8 mouse cellular contexts compared by ENCODE assay signal in genomic region chr4:141870666-141871332, GRCm38 (mm10). TPM values are rescaled to one million over a fixed set of nuclear protein-coding genes. Genes with fewer than 3 reads are reported as not detected.
DNase-seq lines count a peak whose midpoint lies in the region; ATAC-seq and TF ChIP-seq lines count a peak whose summit lies in the region.

No protein-coding gene starts in this region.

- TF ChIP-seq POLR2A in brain, embryonic 14.5 days (IDR thresholded peaks at IDR 0.05; ENCODE audit: borderline replicate concordance, extremely low read depth, insufficient read depth, insufficient read length, poor library complexity, severe bottlenecking) = no peak
- 0 out of 2 replicates have a peak, but pooled peaks have one; percentile 21 for TF ChIP-seq POLR2A in cortical plate, adult 2 months (IDR thresholded peaks at IDR 0.05; ENCODE audit: extremely low read depth, insufficient read depth, low read length)

- H3K27ac ChIP-seq in kidney, embryonic 16.5 days (ENCODE audit: low read length) = no peak overlapping the region
- peak overlapping the region; percentile 39 for H3K27ac ChIP-seq in cortical plate, adult 2 months (ENCODE audit: insufficient read depth, low read length)

- no peak overlapping the region for H3K9ac ChIP-seq in kidney, embryonic 16.5 days (replicated peaks; ENCODE audit: low read length)

- H3K4me3 ChIP-seq in kidney, embryonic 16.5 days (ENCODE audit: low read length) = no peak overlapping the region
- peak overlapping the region; percentile 94; the same call in 1 of the 2 replicates for H3K4me3 ChIP-seq in cortical plate, adult 2 months (ENCODE audit: insufficient read depth, low read length)

- H3K4me2 ChIP-seq in kidney, embryonic 16.5 days (replicated peaks; ENCODE audit: low read depth, low read length) = no peak overlapping the region

- ATAC-seq in kidney, embryonic 16.5 days (ENCODE audit: low FRiP score, low TSS enrichment) = no peak

- 67% methylated on average over 11 of the region's 11 CpGs for WGBS in kidney, embryonic 16.5 days

- no peaks in the 10 kb centered on the region for H3K9me3 ChIP-seq in kidney, embryonic 16.5 days (ENCODE audit: low read length)

- H3K4me1 ChIP-seq in kidney, embryonic 16.5 days (ENCODE audit: insufficient read depth, low read length) = peaks cover 51% of the 10 kb centered on the region
- H3K4me1 ChIP-seq in cortical plate, adult 2 months (ENCODE audit: control insufficient read depth, insufficient read depth, low read length) = peaks cover 13% of the 10 kb centered on the region

- peak; percentile 77 for DNase-seq in kidney, adult 18-20 months
- peak; percentile 73 for DNase-seq in brain, embryonic 14.5 days (ENCODE audit: low read depth)
- peak; percentile 57 for DNase-seq in lung, postnatal 10 days
- no peak for DNase-seq in natural killer cell, adult 2 months (ENCODE audit: low spot score in 2 of 2)
- DNase-seq in retina, postnatal 1 day = no peak
- no peak for DNase-seq in right cerebral cortex, postnatal 4 days

- H3K27me3 ChIP-seq in kidney, embryonic 16.5 days (ENCODE audit: insufficient read depth, low read length) = no peaks in the 10 kb centered on the region

- no peak for TF ChIP-seq CTCF in brain, embryonic 14.5 days (IDR thresholded peaks at IDR 0.05; ENCODE audit: borderline replicate concordance, extremely low read depth, insufficient read depth, insufficient read length)
- no peak for TF ChIP-seq CTCF in cortical plate, adult 2 months (IDR thresholded peaks at IDR 0.05; ENCODE audit: extremely low read depth, insufficient read depth, low read length)

- H3K36me3 ChIP-seq in kidney, embryonic 16.5 days (ENCODE audit: insufficient read depth, low read length) = no peaks in the 10 kb centered on the region

RNA-seq across cellular contexts. Expression of gene Efhd2, which starts 3.9 kb away (rescaled TPM):
- polyA plus RNA-seq in kidney, embryonic 16.5 days (2015; fragmentation: Nextera tagmentation; extraction: Ambion mirVana) = 58.5 and 62.4 TPM in 2 replicates
- 72.6 and 78.7 TPM in 2 replicates for polyA plus RNA-seq in brain, embryonic 14.5 days (2012; rRNA removed)
- 360 and 365 TPM in 2 replicates for polyA plus RNA-seq in cortical plate, adult 2 months (2012; rRNA removed)

RNA-seq across cellular contexts. Expression of gene Ctrc, which starts 24.6 kb away (rescaled TPM):
- polyA plus RNA-seq in kidney, embryonic 16.5 days (2015; fragmentation: Nextera tagmentation; extraction: Ambion mirVana) = not detected in 2 replicates
- not detected in 2 replicates for polyA plus RNA-seq in brain, embryonic 14.5 days (2012; rRNA removed)
- not detected in 2 replicates for polyA plus RNA-seq in cortical plate, adult 2 months (2012; rRNA removed)

RNA-seq across cellular contexts. Expression of gene Cela2a, which starts 44.8 kb away (rescaled TPM):
- 0.17 TPM in 1 of 2 replicates, not detected in the other for polyA plus RNA-seq in kidney, embryonic 16.5 days (2015; fragmentation: Nextera tagmentation; extraction: Ambion mirVana)
- polyA plus RNA-seq in brain, embryonic 14.5 days (2012; rRNA removed) = 0.19 and 0.21 TPM in 2 replicates
- 0.13 and 0.17 TPM in 2 replicates for polyA plus RNA-seq in cortical plate, adult 2 months (2012; rRNA removed)

Comparison
In these comparisons a context has a peak if more than half of its experiments do, and no peak if none do; other contexts are left out.
1. DNase-seq: peak in kidney, adult 18-20 months (single experiment), brain, embryonic 14.5 days (single experiment) and lung, postnatal 10 days (single experiment); none in natural killer cell, adult 2 months (0 of 2), retina, postnatal 1 day (single experiment) and right cerebral cortex, postnatal 4 days (single experiment).